Mouse (Mus musculus) R1 (cell line): ENCODE measurements around the gene Smchd1.
"Not testable (repeated sequence)": the region's sequence is repeated elsewhere in the genome, so short reads cannot be mapped to it uniquely, and the experiment has no call there.

Experiments
- DNase-seq: peaks from one replicate; pipeline ENCODE4 v3.0.0-alpha.2; 2018; ENCODE audit warnings: low read depth, low spot score

The Smchd1 gene

GRCm38 (mm10) chr17:71474762-71475704 is at the start of gene Smchd1:
TSS of gene Smchd1 (minus strand) at chr17:71475343.
- DNase-seq = peak; percentile 85

GRCm38 (mm10) chr17:71510297-71510696 is 35.2 kb upstream of the Smchd1 start:
- DNase-seq = no peak

- DNase-seq = no peak
Observed at GRCm38 (mm10) chr17:71506832-71507231, 31.7 kb upstream of the Smchd1 start.

- peak; percentile 25 for DNase-seq
Observed at GRCm38 (mm10) chr17:71495784-71496183, 20.6 kb upstream of the Smchd1 start.

GRCm38 (mm10) chr17:71491332-71491686 is 16.2 kb upstream of the Smchd1 start:
- no peak for DNase-seq

- no peak for DNase-seq
Observed at GRCm38 (mm10) chr17:71490666-71491331, 15.7 kb upstream of the Smchd1 start.

- DNase-seq = no peak
Observed at GRCm38 (mm10) chr17:71489703-71490461, 14.7 kb upstream of the Smchd1 start.

- DNase-seq = peak; percentile 52
Observed at GRCm38 (mm10) chr17:71486231-71486851, 11.2 kb upstream of the Smchd1 start.

GRCm38 (mm10) chr17:71485791-71486230 is 10.7 kb upstream of the Smchd1 start:
- no peak for DNase-seq

GRCm38 (mm10) chr17:71484711-71485110 is 9.6 kb upstream of the Smchd1 start:
- no peak for DNase-seq

- no peak for DNase-seq
Observed at GRCm38 (mm10) chr17:71483418-71484060, 8.4 kb upstream of the Smchd1 start.

GRCm38 (mm10) chr17:71479381-71479901 is 4.3 kb upstream of the Smchd1 start:
- peak; percentile 38 for DNase-seq

- no peak for DNase-seq
Observed at GRCm38 (mm10) chr17:71477481-71477880, 2.3 kb upstream of the Smchd1 start.

- no peak for DNase-seq
Observed at GRCm38 (mm10) chr17:71476346-71477020, 1.3 kb upstream of the Smchd1 start.

- peak; percentile 75 for DNase-seq
Observed at GRCm38 (mm10) chr17:71475705-71476089, 554 bp upstream of the Smchd1 start.

- no peak for DNase-seq
Observed at GRCm38 (mm10) chr17:71474128-71474527, 1.0 kb downstream of the Smchd1 start.

- no peak for DNase-seq
Observed at GRCm38 (mm10) chr17:71471261-71471660, 3.9 kb downstream of the Smchd1 start.

GRCm38 (mm10) chr17:71460312-71460711 is 14.8 kb downstream of the Smchd1 start:
- no peak for DNase-seq

- DNase-seq = no peak
Observed at GRCm38 (mm10) chr17:71459818-71460217, 15.3 kb downstream of the Smchd1 start, which contains the start of gene Gm4707. TSS of gene Gm4707 (minus strand) at chr17:71459918.

- not testable (repeated sequence) for DNase-seq
Observed at GRCm38 (mm10) chr17:71457361-71457760, 17.8 kb downstream of the Smchd1 start.
